Mouse (Mus musculus) T-cell, adult 66 days (primary cell): ENCODE results near the gene Gm21883. TPM values are rescaled to one million over a fixed set of nuclear protein-coding genes. Genes with fewer than 3 reads are reported as not detected.

ENCODE experiments used
- total RNA-seq, 2 experiments: library from RNA; stranded (reverse); gene quantifications; 3 replicates in 1 of 2; 4 replicates in 1 of 2; pipeline ENCODE4 v1.2.4; 2023

The Gm21883 gene
- not detected for total RNA-seq

DNA sequence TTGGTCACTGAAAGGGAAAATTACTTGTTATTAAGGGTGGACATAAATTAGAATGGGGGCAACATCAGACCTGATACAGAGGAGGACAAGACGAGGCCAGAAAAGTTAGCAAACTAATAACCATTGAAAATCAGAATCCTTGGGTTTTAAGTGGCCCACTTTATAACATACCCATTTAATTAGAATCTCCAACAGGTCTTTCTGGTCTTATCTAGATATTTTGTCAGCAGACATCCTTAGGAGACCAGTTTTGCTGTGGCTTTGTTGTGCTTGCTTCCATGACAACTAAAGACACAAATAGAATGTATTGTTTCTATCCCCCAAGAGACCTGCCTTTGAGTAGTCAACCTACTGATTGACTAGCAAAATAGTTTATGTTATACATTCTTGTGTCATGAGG is at the start of gene Gm21883:
Gm21883 (minus strand) TSS at position 101 of the 400 bp plus-strand sequence.

DNA sequence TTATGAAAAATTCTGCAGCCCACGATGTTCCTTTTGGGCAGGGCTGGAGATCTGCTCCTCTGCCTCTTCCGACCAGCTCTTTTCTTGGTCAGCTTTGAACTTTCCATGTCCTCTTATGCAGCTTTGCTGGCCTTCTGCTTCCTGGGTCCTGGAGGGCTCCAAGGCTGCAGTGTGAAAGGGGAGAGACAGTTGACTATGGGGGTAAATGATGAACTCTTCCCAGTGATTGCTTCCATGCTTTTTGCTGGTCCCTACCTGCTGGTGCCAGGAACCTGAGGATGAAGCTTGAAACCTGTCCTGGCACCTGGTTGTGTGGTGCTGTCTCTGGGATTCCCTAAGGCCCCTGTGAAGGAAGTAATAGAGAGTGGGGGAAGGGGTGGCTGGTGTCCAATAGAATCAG is 44.7 kb upstream of the Gm21883 start, which contains the start of gene Spin2e:
Spin2e (minus strand) TSS at position 101 of the 400 bp plus-strand sequence.

Other genes with a start within 250 kb of the Gm21883 start
- gene Btbd35f26, start 237.8 kb downstream of the Gm21883 start, total RNA-seq: not detected
- gene Btbd35f19, start 190.4 kb downstream of the Gm21883 start, total RNA-seq: not detected
- gene Spin2e, start 44.6 kb upstream of the Gm21883 start, total RNA-seq: not detected
- not detected for gene Btbd35f25, start 142.9 kb upstream of the Gm21883 start, total RNA-seq